Mouse (Mus musculus) embryonic fibroblast, embryonic 13.5 days (primary cell): Measurements from ENCODE around the gene Gcnt2.

Source experiments
- CTCF ChIP-seq: IDR thresholded peaks from 2 replicates; pipeline ENCODE4 v1.5.1; 2011; ENCODE audit warnings: mild to moderate bottlenecking, control low read depth, low read length, moderate library complexity, borderline replicate concordance; ENCODE audit not compliant: insufficient read depth
- POLR2A ChIP-seq: IDR thresholded peaks from 2 replicates; pipeline ENCODE4 v1.6.1; 2011; ENCODE audit warnings: low read depth, mild to moderate bottlenecking, control low read depth, low read length, moderate library complexity

GRCm38 (mm10) chr13:40899349-40899993, 39.9 kb downstream of the Gcnt2 start:
- TF ChIP-seq CTCF (no peak), POLR2A (no peak)
